Mouse (Mus musculus) megakaryocyte, embryonic 14.5 days (primary cell): ENCODE measurements around the gene Emcn.

Source experiments
- FLI1 ChIP-seq: IDR thresholded peaks from 2 replicates; pipeline ENCODE4 v1.6.1; 2012; ENCODE audit warnings: low read length, inconsistent platforms, mixed read lengths
- GATA1 ChIP-seq: IDR thresholded peaks from 3 replicates; pipeline ENCODE4 v1.6.1; 2012; ENCODE audit warnings: mixed read lengths, low read length, inconsistent platforms, borderline replicate concordance

GRCm38 (mm10) chr3:137332531-137332930, 8.3 kb upstream of the Emcn start:
- TF ChIP-seq GATA1 (no peak), FLI1 (no peak)
